Mouse (Mus musculus): ENCODE data around the gene Fas. TPM values are rescaled to one million over a fixed set of nuclear protein-coding genes. Genes with fewer than 3 reads are reported as not detected.

Fas gene
- total and polyA plus RNA-seq, 2 experiments from 2014 or later, result 1.1 to 5.6 TPM

- Histone ChIP-seq H3K27ac (ENCODE audit: low read depth) (no peak overlapping the region), H3K36me3 (replicated peaks; ENCODE audit: control insufficient read depth, insufficient read depth, low read length) (no peaks in the 10 kb centered on the region), H3K4me3 (ENCODE audit: low read depth, low read length) (no peak overlapping the region), H3K4me2 (ENCODE audit: low read depth, low read length) (no peak overlapping the region), H3K27me3 (ENCODE audit: control insufficient read depth, insufficient read depth, low read length) (no peaks in the 10 kb centered on the region), H3K9me3 (replicated peaks; ENCODE audit: control insufficient read depth, low read length) (no peaks in the 10 kb centered on the region), H3K9ac (replicated peaks; ENCODE audit: low read depth, low read length) (no peak overlapping the region), H3K4me1 (ENCODE audit: control insufficient read depth, insufficient read depth) (no peaks in the 10 kb centered on the region)
- TF ChIP-seq EP300 (IDR thresholded peaks at IDR 0.05; ENCODE audit: low read depth), result no peak
- no peak for TF ChIP-seq CTCF (IDR thresholded peaks at IDR 0.05; ENCODE audit: low read depth)
- DNase-seq (ENCODE audit: low spot score) (no peak), ATAC-seq (ENCODE audit: insufficient read depth, low read depth) (no peak)
- 12% methylated on average over 1 of the region's 1 CpGs for WGBS
Observed at GRCm38 (mm10) chr19:34369551-34369950, 79.1 kb downstream of the Fas start.

- H3K27me3 ChIP-seq (ENCODE audit: control insufficient read depth, insufficient read depth, low read length), result no peaks in the 10 kb centered on the region
- no peaks in the 10 kb centered on the region for H3K4me1 ChIP-seq (ENCODE audit: control insufficient read depth, insufficient read depth)
- no peak overlapping the region for H3K9ac ChIP-seq (replicated peaks; ENCODE audit: low read depth, low read length)
- H3K27ac ChIP-seq (ENCODE audit: low read depth), result no peak overlapping the region
- H3K9me3 ChIP-seq (replicated peaks; ENCODE audit: control insufficient read depth, low read length), result no peaks in the 10 kb centered on the region
- H3K36me3 ChIP-seq (replicated peaks; ENCODE audit: control insufficient read depth, insufficient read depth, low read length), result no peaks in the 10 kb centered on the region
- WGBS, result 52% methylated on average over 3 of the region's 3 CpGs
- ATAC-seq (ENCODE audit: insufficient read depth, low read depth) (no peak), DNase-seq (ENCODE audit: low spot score) (no peak)
- H3K4me2 ChIP-seq (ENCODE audit: low read depth, low read length), result no peak overlapping the region
- TF ChIP-seq EP300 (IDR thresholded peaks at IDR 0.05; ENCODE audit: low read depth), result no peak
- TF ChIP-seq CTCF (IDR thresholded peaks at IDR 0.05; ENCODE audit: low read depth), result no peak
- H3K4me3 ChIP-seq (ENCODE audit: low read depth, low read length), result no peak overlapping the region
Observed at GRCm38 (mm10) chr19:34370397-34370796, 79.9 kb downstream of the Fas start.

Other genes starting within 250 kb of the Fas start
- not detected in 2 replicates for gene Lipn, start 223.3 kb upstream of the Fas start, total RNA-seq (2014; rRNA removed; ENCODE audit: low replicate concordance)
- gene Lipn, start 223.3 kb upstream of the Fas start, polyA plus RNA-seq (2015; fragmentation: Nextera tagmentation; extraction: Ambion mirVana), result not detected in 2 replicates
- not detected in 2 replicates for gene Lipm, start 189.7 kb upstream of the Fas start, total RNA-seq (2014; rRNA removed; ENCODE audit: low replicate concordance)
- not detected in 2 replicates for gene Lipm, start 189.7 kb upstream of the Fas start, polyA plus RNA-seq (2015; fragmentation: Nextera tagmentation; extraction: Ambion mirVana)
- gene Ankrd22, start 124.6 kb upstream of the Fas start, total RNA-seq (2014; rRNA removed; ENCODE audit: low replicate concordance), result 0.34 TPM in 1 of 2 replicates, not detected in the other
- not detected in 2 replicates for gene Ankrd22, start 124.6 kb upstream of the Fas start, polyA plus RNA-seq (2015; fragmentation: Nextera tagmentation; extraction: Ambion mirVana)
- gene Stambpl1, start 98.4 kb upstream of the Fas start, total RNA-seq (2014; rRNA removed; ENCODE audit: low replicate concordance), result 9.4 and 9.9 TPM in 2 replicates
- gene Stambpl1, start 98.4 kb upstream of the Fas start, polyA plus RNA-seq (2015; fragmentation: Nextera tagmentation; extraction: Ambion mirVana), result 7.2 and 7.4 TPM in 2 replicates
- gene Acta2, start 35.1 kb upstream of the Fas start, total RNA-seq (2014; rRNA removed; ENCODE audit: low replicate concordance), result 921 and 1,307 TPM in 2 replicates
- 1,041 and 1,327 TPM in 2 replicates for gene Acta2, start 35.1 kb upstream of the Fas start, polyA plus RNA-seq (2015; fragmentation: Nextera tagmentation; extraction: Ambion mirVana)
- 1.5 and 2.7 TPM in 2 replicates for gene Ch25h, start 184.5 kb downstream of the Fas start, total RNA-seq (2014; rRNA removed; ENCODE audit: low replicate concordance)
- 0.92 and 1.3 TPM in 2 replicates for gene Ch25h, start 184.5 kb downstream of the Fas start, polyA plus RNA-seq (2015; fragmentation: Nextera tagmentation; extraction: Ambion mirVana)
- 30.2 and 40.1 TPM in 2 replicates for gene Lipa, start 236.8 kb downstream of the Fas start, total RNA-seq (2014; rRNA removed; ENCODE audit: low replicate concordance)
- gene Lipa, start 236.8 kb downstream of the Fas start, polyA plus RNA-seq (2015; fragmentation: Nextera tagmentation; extraction: Ambion mirVana), result 16.8 and 20.7 TPM in 2 replicates

Data from heart, postnatal 0 days (tissue).